Mouse (Mus musculus): Measurements from ENCODE around the gene Aldh3b2.
"Not testable (repeated sequence)": the region's sequence is repeated elsewhere in the genome, so short reads cannot be mapped to it uniquely, and the experiment has no call there.

The Aldh3b2 gene

GRCm38 (mm10) chr19:3947813-3948212, 24.3 kb upstream of the Aldh3b2 start:
- no peak for DNase-seq (ENCODE audit: low read depth)

- DNase-seq (ENCODE audit: low read depth), result no peak
Measured at GRCm38 (mm10) chr19:3948546-3948945, 23.6 kb upstream of the Aldh3b2 start.

DNA sequence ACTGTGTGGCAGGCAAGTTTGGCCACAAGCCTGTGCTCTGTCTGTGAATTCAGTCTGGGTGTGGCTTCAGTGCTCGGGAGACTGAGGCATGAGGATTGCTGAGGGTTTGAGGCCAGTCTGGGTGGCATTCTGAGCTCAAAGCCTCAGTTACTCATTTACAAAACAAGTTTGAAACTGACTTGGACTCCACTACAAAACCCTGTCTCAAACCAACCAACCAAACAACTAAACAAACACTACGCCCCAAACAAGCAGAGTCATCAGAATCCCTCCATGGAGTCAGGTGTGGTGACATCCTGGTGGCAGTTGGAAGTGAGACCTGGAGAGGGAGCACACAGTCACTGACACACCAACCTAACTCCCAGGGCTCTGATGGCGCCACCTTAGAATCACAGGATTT, 21.8 kb upstream of the Aldh3b2 start:
- no peak for DNase-seq (ENCODE audit: low read depth)

DNA sequence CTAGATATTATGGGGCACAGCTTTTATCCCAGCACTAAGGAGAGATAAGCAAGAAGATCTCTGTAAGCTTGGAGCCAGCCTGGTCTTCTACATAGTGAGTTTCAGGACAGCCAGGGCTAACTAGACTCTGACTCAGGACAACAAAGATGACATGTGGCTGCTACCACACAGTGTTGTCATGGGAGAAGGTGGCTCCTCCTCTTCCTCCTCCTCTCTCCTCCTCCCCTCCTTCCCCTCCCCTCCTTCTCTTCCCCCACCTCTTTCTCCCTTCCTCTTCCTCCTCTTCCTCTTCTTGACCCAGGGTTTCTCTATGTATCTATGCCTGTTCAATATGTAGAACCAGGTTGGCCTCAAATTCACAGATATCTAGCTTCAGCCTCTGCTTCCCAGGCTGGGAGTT, 20.7 kb upstream of the Aldh3b2 start:
- DNase-seq (ENCODE audit: low read depth), result no peak

DNA sequence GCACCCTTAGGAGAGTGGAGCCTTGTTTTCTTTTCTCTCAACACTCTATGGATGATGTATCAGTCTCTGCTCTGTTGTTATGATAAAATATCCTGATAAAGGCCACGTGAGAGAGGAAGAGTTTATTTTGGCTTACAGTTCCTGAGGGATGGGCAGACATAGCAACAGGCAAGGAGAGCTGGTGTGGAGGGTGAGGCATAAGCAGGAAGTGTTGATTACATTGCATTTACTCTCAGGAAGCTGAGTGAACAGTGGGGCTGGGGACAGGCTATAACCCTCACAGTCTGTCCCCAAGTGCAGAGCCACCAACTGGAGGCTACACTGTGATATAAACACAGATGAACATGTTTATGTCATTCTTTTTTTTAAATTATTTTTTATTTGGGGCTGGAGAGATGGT, 20.0 kb upstream of the Aldh3b2 start:
- DNase-seq (ENCODE audit: low read depth), result no peak

- no peak for DNase-seq (ENCODE audit: low read depth)
Measured at GRCm38 (mm10) chr19:3955033-3955432, 17.1 kb upstream of the Aldh3b2 start.

- DNase-seq (ENCODE audit: low read depth), result no peak
Measured at GRCm38 (mm10) chr19:3955804-3956203, 16.3 kb upstream of the Aldh3b2 start.

GRCm38 (mm10) chr19:3957296-3958036, 14.7 kb upstream of the Aldh3b2 start:
- DNase-seq (ENCODE audit: low read depth), result not testable (repeated sequence)

GRCm38 (mm10) chr19:3958470-3958869, 13.7 kb upstream of the Aldh3b2 start, which contains the start of gene Aldh3b3:
Aldh3b3 (plus strand) TSS chr19:3958645.
- no peak for DNase-seq (ENCODE audit: low read depth)

- no peak for DNase-seq (ENCODE audit: low read depth)
Measured at GRCm38 (mm10) chr19:3959030-3959429, 13.1 kb upstream of the Aldh3b2 start.

- DNase-seq (ENCODE audit: low read depth), result no peak
Measured at GRCm38 (mm10) chr19:3960211-3960610, 11.9 kb upstream of the Aldh3b2 start.

GRCm38 (mm10) chr19:3961805-3962204, 10.3 kb upstream of the Aldh3b2 start:
- DNase-seq (ENCODE audit: low read depth), result not testable (repeated sequence)

DNA sequence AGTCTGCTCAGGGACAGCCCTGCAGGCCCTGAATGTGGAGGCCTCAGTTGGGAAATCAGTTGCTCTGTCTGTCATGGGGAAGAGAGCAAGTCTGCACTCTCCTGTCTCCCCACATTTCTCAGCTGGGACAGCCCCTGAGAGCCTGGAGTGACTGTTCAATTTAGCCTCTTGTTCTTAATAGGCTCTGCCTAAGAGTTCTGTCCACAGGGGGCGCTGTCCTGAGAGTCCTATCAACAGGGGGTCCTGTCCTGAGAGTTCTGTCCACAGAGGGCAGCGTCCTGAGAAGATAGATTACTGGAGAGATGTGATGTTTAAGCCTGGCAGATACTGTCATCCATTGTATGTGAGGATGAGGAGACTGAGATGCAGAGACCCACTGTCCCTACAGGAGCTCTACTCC, 9.7 kb upstream of the Aldh3b2 start:
- DNase-seq (ENCODE audit: low read depth), result no peak

- no peak for DNase-seq (ENCODE audit: low read depth)
Measured at GRCm38 (mm10) chr19:3964030-3964429, 8.1 kb upstream of the Aldh3b2 start.

GRCm38 (mm10) chr19:3966330-3967075, 5.6 kb upstream of the Aldh3b2 start:
- no peak for DNase-seq (ENCODE audit: low read depth)

- DNase-seq (ENCODE audit: low read depth), result no peak
Measured at GRCm38 (mm10) chr19:3967258-3967657, 4.9 kb upstream of the Aldh3b2 start.

DNA sequence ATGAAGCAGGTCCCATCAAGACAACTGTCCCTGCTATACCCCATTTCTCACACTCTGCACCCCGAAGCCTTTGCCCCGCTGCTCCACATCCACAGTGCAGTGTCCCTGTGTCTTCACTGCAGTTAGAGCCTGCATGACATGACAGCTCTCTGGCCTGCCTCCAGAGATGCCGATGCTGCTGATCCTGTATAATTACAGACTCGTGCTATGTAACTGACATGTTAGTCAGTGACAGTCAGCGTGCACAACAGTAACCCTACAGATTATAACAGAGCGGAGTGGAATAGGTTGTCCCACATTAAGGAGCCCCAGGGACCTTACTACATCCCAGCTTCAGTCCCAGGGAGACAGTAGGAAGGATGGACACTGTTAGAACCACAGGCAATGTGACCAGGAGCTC, 2.5 kb downstream of the Aldh3b2 start:
- not testable (repeated sequence) for DNase-seq (ENCODE audit: low read depth)

DNA sequence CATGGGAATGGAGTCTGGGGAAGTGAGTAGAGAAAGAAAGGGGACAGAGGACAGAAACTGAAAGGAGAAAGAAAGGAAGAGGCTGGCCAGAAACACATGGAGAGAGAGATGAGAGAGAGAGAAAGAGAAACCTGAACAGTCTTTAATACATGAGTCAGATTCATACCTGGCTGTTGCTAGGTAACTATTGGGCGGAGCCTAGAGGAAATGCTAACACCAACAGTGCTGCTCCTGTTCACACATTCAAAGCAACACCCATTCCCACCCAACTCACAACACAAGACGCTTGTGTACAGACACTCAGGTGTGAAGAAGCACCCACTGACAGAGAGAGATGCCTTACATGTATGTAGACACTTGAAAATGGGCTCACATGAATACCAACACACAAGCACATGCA, 3.7 kb downstream of the Aldh3b2 start:
- DNase-seq (ENCODE audit: low read depth), result no peak

- DNase-seq (ENCODE audit: low read depth), result peak; percentile 91
Measured at GRCm38 (mm10) chr19:3980309-3980708, 8.2 kb downstream of the Aldh3b2 start.

DNA sequence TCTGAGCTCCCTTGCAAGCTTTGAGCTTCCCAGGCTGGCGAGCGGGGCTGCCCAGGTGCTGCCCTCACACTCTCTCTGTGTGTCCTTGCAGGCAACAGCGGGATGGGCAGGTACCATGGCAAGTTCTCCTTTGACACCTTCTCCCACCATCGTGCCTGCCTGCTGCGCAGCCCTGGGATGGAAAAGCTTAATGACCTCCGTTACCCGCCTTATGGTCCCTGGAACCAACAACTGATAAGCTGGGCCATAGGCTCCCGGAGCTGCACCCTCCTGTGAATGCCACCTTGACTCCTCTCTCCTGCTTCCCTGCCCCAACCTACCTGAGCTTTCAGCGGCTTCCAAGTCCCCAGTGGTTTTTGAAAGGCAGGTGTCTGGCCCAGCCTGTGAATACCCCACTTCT, 8.8 kb downstream of the Aldh3b2 start:
- DNase-seq (ENCODE audit: low read depth), result no peak

DNA sequence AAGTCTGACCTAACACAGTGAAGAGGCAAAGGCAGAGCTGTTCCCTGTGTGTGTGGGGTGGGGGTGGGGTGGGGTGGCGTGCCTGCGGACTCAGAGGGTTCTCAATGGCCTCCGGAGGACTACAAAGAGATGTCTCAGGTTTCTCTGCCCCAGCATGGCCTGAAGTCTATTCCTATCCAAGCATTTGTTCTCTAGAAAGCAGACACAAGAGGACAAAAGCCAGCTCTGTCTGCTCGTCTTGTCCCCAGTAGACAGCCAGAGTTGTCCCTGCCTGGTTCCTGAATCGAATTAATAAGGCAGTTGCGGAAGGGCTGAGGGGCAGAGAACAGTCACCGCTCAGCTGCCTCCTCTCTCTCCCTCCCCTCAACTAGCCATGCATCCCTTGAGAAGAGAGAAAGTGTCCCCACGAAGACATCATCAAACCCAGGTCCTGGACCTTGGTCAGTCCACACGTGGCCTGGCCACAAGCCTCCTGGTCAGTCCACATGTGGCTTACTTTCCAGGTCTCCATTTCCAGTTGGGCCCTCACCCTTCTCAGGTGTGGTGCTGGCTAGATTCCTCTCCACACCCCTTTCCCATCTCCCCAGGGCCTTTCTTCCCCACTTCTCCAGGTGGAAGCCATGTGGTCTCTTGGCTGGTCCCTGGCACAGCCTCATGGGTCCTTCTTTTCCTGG, 11.5 kb downstream of the Aldh3b2 start:
- no peak for DNase-seq (ENCODE audit: low read depth)

DNA sequence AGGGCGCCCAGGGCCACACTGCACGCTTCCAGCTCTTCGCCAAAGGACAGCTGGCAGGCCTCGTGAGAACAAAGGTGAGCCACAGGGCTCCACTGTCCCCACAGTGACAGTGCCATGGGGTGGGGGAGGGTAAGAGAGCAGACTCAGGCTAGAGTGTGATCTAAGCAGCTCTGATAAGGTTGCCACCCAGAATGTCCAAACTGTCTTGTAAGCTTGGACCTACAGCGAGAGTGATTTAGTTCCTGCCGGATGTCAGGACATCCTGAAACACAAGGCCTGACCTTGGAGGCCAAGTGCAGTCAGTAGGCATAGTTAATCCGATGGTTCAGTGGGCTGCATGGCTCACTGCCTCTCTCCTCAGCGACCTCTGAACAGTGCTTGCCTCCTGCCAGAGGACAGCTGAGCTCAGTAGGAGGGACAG, 13.1 kb downstream of the Aldh3b2 start:
- DNase-seq (ENCODE audit: low read depth), result no peak

DNA sequence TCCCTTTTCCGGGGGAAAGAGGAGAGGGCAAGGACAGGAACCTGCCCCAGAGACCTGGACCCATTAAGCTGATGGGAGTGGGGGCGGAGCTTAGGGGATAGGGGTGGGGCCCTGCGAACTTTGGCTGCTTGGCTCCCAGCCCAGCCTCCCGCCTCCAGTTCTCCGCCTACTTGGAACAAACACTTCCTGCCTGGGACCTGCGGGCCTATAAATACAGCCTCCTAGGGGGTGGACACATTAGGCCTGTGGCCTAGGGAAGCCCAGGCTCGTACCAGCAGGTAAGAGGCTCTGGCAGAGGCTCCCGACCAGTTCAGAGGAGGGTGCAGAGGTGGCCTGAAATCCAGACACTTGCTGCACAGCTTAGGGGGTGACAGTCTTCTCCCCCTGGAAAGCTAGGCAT, 14.2 kb downstream of the Aldh3b2 start, which contains the start of gene Acy3:
Acy3 (plus strand) TSS at position 237 of the 400 bp plus-strand sequence.
- no peak for DNase-seq (ENCODE audit: low read depth)

All from c-Kit-positive CD71-negative TER-119-negative erythroid progenitor cells, embryonic 14.5 days (primary cell).